Mouse (Mus musculus) urinary bladder, postnatal 4 days (tissue): ENCODE data around the gene Tmem185a.
"Not testable (repeated sequence)": the region's sequence is repeated elsewhere in the genome, so short reads cannot be mapped to it uniquely, and the experiment has no call there.

Experiments used
- DNase-seq, 2 experiments: peaks; one replicate each; pipeline ENCODE4 v3.0.0; 2021 to 2022; ENCODE audit warnings: low spot score in 2 of 2

The Tmem185a gene

DNA sequence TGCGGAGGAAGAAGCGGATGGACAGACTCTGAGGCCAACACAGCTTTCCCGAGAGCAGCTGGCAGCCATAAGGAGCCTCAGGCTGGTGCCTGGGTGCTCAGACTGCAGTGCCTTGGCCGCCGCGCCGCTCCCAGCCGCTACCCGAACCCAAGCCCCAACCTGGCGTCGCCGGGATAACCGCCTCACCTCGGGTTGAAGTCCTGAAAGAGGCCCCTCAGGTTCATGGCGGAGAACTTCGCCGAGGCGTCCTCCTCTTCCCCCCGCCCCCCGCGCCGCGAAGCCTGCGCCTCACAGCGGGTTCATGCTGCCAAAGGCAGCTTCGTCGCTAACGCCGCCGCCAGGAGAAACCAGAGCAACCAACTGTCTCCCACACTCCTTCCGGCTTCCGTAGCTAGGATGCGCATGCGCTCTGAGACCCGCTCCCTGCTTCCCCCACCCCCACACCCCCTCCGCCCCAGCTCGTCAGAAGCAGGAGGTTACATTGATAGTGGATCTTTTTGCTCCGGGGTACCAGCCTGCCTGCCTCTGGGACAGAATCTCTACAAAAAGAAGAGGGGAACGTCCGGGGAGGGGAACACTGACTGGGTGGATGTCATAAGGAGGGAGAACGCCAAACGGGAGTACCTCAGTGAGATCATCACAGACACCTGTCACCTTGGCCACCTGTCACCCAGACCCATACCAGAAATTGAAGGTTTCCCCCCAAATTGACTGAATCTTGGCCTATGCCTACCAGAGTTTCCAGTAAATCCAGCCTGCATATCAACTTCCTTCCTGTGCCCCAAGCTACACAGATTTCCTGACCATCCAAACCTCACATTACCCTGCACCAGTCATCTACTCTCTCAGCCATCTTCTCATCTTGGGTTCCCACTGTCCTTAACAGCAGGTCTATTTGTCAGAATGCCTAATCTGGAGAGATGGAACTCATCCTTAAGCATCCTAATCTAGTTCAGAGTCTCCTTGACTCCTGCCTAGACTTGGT, at the start of gene Tmem185a:
TSS of gene Tmem185a (minus strand) at position 389 of the 985 bp plus-strand sequence.
- peak; percentile 75 to 82 for DNase-seq

DNA sequence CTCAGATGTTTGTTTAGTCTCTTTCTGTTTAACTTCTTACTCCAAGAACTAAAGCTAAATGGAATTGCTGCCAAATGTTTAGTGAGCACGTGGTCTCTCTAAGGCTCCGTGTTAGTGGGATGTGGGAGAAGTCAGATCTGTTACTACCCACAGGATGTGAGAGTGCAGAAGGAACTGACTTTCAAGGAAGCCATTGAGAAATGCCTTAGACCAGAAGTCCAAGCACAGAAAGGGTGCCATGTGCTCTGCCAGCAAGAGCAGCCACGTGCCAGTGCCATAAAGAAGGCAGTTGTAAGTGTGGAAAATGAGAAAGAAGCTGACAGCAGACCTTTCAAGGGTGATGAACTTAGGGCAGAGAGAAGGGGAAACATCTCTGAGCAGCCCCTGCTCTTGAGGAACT, 37.4 kb upstream of the Tmem185a start:
- not testable (repeated sequence) for DNase-seq

DNA sequence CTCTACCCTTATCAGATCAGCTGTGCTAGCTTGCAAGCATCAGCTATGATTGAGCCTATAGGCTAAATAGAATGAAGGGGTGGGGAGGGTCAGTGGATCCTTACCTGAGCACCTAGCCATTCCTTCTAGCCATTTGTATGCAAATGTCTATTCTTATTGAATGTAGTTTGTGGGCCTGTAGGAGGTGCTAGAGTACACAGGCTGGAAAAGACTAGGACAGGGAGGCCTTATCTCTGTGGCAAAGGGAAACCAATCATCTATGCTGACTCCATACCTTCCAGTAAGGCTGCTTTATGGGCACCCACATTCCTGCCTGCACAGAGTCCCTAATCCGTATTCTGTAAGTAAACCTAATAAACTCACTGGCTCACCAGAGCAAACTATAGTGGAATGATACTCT, 10.3 kb upstream of the Tmem185a start:
- DNase-seq, result not testable (repeated sequence)

DNA sequence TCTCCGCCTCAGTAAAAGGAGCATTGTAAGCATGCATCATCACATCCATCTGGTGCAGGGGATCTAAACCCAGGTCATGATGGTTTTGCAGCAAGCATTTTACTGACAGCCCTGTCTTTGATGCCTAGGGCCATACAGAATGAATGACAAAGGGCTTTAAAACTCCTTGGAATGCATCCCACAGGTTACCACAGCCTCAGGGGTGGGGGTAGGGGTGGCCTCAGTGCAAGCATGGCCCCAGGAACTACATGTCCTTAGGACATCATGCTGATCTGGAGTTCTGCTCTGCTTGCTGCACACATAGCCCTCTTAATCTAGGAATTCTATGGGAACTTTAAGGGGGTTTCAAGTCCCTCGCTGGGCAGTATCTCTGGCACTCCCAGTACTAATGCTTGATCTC, 5.2 kb upstream of the Tmem185a start:
- no peak for DNase-seq

DNA sequence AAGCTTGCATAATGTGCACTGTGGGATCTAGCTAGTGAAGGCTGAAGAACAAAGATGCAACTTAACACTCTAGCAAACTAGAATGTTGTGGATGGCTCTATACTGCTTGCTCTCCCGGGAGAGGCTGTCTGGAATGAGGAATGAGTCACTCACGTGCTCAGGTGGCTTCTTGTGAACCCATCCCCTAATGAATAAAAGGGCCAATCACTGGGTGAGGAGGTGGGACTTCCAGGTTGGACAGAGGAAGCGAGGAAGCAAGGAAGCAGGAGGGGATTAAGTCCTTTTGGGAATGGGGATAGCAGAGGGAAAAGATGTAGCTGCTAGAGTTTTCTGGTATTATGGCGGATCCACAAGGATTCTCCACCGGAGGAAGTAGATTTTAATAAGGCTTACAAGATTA, 1.7 kb upstream of the Tmem185a start:
- no peak for DNase-seq

DNA sequence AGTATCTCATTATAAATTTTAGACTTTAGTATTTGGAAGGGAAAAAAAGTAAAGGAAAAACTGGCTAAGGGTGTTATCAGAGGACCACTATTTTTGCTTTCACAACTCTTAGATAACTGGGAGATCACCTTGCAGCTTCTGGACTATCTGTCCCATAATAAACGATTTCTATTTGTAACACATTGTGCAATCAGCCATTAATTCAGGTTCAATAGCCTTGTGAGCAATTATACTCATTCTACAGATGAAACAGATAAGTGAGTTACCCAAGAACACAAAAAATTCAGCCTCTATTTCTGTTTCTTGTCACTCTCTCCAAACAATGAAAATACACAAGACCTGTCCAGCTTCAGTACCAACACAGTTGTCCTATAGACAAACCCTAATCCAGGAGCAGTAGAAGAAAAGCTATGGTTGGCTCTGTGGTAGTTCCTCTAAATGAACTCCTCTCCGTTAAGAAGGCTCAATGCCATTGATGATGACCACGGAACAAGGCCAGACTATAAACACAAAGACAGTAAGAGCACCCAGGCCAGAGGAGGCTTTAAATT, 1.7 kb downstream of the Tmem185a start:
- DNase-seq, result no peak

DNA sequence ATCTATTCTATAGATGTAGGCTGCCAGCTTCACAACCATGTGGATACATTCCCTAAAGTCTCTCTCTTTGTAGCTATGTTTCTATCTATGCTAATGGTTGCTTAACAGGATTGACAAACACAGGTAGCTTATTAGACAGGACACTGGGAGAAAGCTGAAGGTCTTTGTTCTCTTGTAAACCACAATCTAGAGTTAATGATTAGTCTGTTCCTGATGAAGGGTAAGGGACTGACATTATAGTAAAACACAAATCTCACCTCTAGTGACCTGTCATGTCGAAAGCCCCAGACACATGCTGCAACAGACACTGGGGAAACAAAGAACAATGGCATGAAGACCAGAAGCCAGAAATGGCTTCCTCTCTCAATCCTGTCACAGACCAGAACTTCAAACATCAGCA, 10.1 kb downstream of the Tmem185a start:
- no peak for DNase-seq

DNA sequence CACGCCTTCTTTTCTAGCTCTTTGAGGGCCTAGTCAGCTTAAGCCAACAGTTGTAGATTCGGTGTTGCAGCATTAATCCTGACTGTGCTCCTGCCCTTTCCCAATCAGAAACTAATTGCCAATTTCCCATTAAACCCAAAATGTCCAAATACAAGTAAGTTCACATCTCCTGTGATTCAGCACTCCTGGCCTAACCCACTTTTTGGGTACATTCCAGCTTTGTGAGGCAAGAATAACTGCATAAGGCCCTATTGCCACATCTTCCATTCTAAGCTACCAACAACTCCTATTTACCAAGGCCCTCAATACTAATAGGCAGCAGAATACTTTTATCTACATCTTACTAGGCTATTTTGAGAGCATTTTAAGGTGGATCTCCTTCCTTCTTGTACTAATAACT, 11.5 kb downstream of the Tmem185a start:
- DNase-seq, result no peak

DNA sequence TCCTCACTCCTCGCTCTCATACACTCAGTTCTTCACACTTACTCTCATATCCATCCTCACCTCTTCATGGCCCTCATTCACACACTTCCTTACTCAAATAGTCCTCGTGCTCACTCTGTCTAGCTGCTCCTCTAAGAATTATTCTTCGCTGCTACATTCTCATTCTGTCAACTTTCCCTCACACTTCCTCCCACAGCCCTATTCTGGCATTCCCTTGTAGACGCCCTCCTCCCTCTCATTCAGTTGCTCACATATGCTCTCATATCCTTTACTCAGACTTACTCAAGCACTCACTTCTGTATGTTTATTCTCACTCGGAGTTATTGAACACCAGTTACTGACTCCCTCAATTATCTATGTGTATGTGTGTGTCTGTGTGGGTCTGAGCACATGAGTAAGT, 13.4 kb downstream of the Tmem185a start:
- DNase-seq, result no peak

DNA sequence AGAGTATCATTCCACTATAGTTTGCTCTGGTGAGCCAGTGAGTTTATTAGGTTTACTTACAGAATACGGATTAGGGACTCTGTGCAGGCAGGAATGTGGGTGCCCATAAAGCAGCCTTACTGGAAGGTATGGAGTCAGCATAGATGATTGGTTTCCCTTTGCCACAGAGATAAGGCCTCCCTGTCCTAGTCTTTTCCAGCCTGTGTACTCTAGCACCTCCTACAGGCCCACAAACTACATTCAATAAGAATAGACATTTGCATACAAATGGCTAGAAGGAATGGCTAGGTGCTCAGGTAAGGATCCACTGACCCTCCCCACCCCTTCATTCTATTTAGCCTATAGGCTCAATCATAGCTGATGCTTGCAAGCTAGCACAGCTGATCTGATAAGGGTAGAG, 24.6 kb downstream of the Tmem185a start:
- not testable (repeated sequence) for DNase-seq

DNA sequence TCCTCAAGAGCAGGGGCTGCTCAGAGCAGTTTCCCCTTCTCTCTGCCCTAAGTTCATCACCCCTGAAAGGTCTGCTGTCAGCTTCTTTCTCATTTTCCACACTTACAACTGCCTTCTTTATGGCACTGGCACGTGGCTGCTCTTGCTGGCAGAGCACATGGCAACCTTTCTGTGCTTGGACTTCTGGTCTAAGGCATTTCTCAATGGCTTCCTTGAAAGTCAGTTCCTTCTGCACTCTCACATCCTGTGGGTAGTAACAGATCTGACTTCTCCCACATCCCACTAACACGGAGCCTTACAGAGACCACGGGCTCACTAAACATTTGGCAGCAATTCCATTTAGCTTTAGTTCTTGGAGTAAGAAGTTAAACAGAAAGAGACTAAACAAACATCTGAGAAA, 51.5 kb downstream of the Tmem185a start:
- not testable (repeated sequence) for DNase-seq
